Mouse (Mus musculus): Measurements from ENCODE around the gene Ppp6r3. TPM values are rescaled to one million over a fixed set of nuclear protein-coding genes. Genes with fewer than 3 reads are reported as not detected.
A peak's percentile ranks its signal among the peaks of the same experiment; 100 is the strongest.
"Not testable (repeated sequence)": the region's sequence is repeated elsewhere in the genome, so short reads cannot be mapped to it uniquely, and the experiment has no call there.

Ppp6r3 gene
- polyA plus RNA-seq, 1 experiment = 171 TPM

GRCm38 (mm10) chr19:3593379-3594055 lies 18.0 kb upstream of the Ppp6r3 start:
- H3K4me3 ChIP-seq (ENCODE audit: low read depth, low read length) = no peak overlapping the region
- no peaks in the 10 kb centered on the region for H3K9me3 ChIP-seq (replicated peaks; ENCODE audit: control insufficient read depth, insufficient read depth, low read length, poor library complexity, severe bottlenecking)
- no peaks in the 10 kb centered on the region for H3K27me3 ChIP-seq (ENCODE audit: control insufficient read depth, insufficient read depth, low read length, poor library complexity, severe bottlenecking)
- TF ChIP-seq EP300 (IDR thresholded peaks at IDR 0.05; ENCODE audit: insufficient read depth, low read depth, low read length) (no peak), POLR2A (IDR thresholded peaks at IDR 0.05; ENCODE audit: insufficient read depth, low read length) (no peak), CTCF (IDR thresholded peaks at IDR 0.05; ENCODE audit: low read depth, low read length) (no peak)
- no peak overlapping the region for H3K9ac ChIP-seq (ENCODE audit: low read depth, poor library complexity, severe bottlenecking)
- H3K4me1 ChIP-seq (ENCODE audit: control insufficient read depth, insufficient read depth, low read length) = no peaks in the 10 kb centered on the region
- 0 out of 2 replicates have a peak, but pooled peaks cover 3% of the 10 kb centered on the region for H3K36me3 ChIP-seq (ENCODE audit: control insufficient read depth, insufficient read depth, low read length, poor library complexity, severe bottlenecking)
- H3K27ac ChIP-seq (ENCODE audit: insufficient read depth, low read length) = no peak overlapping the region

- Histone ChIP-seq H3K9me3 (replicated peaks; ENCODE audit: control insufficient read depth, insufficient read depth, low read length, poor library complexity, severe bottlenecking) (no peaks in the 10 kb centered on the region), H3K4me1 (ENCODE audit: control insufficient read depth, insufficient read depth, low read length) (no peaks in the 10 kb centered on the region), H3K36me3 (ENCODE audit: control insufficient read depth, insufficient read depth, low read length, poor library complexity, severe bottlenecking) (0 out of 2 replicates have a peak, but pooled peaks cover 3% of the 10 kb centered on the region), H3K27ac (ENCODE audit: insufficient read depth, low read length) (no peak overlapping the region), H3K9ac (ENCODE audit: low read depth, poor library complexity, severe bottlenecking) (no peak overlapping the region), H3K4me3 (ENCODE audit: low read depth, low read length) (no peak overlapping the region), H3K27me3 (ENCODE audit: control insufficient read depth, insufficient read depth, low read length, poor library complexity, severe bottlenecking) (no peaks in the 10 kb centered on the region)
- TF ChIP-seq CTCF (IDR thresholded peaks at IDR 0.05; ENCODE audit: low read depth, low read length) (no peak), POLR2A (IDR thresholded peaks at IDR 0.05; ENCODE audit: insufficient read depth, low read length) (no peak), EP300 (IDR thresholded peaks at IDR 0.05; ENCODE audit: insufficient read depth, low read depth, low read length) (no peak)
Observed at GRCm38 (mm10) chr19:3589968-3590367, 14.4 kb upstream of the Ppp6r3 start.

GRCm38 (mm10) chr19:3589547-3589946 lies 14.0 kb upstream of the Ppp6r3 start:
- Histone ChIP-seq H3K36me3 (ENCODE audit: control insufficient read depth, insufficient read depth, low read length, poor library complexity, severe bottlenecking) (0 out of 2 replicates have a peak, but pooled peaks cover 3% of the 10 kb centered on the region), H3K27me3 (ENCODE audit: control insufficient read depth, insufficient read depth, low read length, poor library complexity, severe bottlenecking) (no peaks in the 10 kb centered on the region), H3K9ac (ENCODE audit: low read depth, poor library complexity, severe bottlenecking) (no peak overlapping the region), H3K4me3 (ENCODE audit: low read depth, low read length) (no peak overlapping the region), H3K27ac (ENCODE audit: insufficient read depth, low read length) (no peak overlapping the region), H3K9me3 (replicated peaks; ENCODE audit: control insufficient read depth, insufficient read depth, low read length, poor library complexity, severe bottlenecking) (no peaks in the 10 kb centered on the region), H3K4me1 (ENCODE audit: control insufficient read depth, insufficient read depth, low read length) (no peaks in the 10 kb centered on the region)
- TF ChIP-seq EP300 (IDR thresholded peaks at IDR 0.05; ENCODE audit: insufficient read depth, low read depth, low read length) = no peak
- TF ChIP-seq CTCF (IDR thresholded peaks at IDR 0.05; ENCODE audit: low read depth, low read length) = no peak
- no peak for TF ChIP-seq POLR2A (IDR thresholded peaks at IDR 0.05; ENCODE audit: insufficient read depth, low read length)

DNA sequence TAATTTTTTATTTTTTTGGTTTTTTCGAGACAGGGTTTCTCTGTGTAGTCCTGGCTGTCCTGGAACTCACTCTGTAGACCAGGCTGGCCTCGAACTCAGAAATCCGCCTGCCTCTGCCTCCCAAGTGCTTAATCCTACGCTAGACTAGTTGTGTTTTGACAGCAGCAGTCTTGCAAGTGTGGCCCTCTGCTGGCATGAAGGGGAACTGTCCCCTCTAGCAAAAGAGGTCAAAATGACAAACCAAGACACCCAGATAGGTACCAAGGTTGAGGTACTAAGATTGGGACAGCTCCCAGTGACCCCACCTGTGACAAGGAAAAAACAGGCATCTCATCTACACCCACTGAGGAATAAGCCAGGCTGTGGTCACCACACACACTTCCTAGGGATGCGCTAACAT lies 12.2 kb upstream of the Ppp6r3 start:
- H3K9ac ChIP-seq (ENCODE audit: low read depth, poor library complexity, severe bottlenecking); H3K4me3 ChIP-seq (ENCODE audit: low read depth, low read length); H3K27ac ChIP-seq (ENCODE audit: insufficient read depth, low read length); H3K36me3 ChIP-seq (ENCODE audit: control insufficient read depth, insufficient read depth, low read length, poor library complexity, severe bottlenecking); H3K9me3 ChIP-seq (replicated peaks; ENCODE audit: control insufficient read depth, insufficient read depth, low read length, poor library complexity, severe bottlenecking); H3K27me3 ChIP-seq (ENCODE audit: control insufficient read depth, insufficient read depth, low read length, poor library complexity, severe bottlenecking); H3K4me1 ChIP-seq (ENCODE audit: control insufficient read depth, insufficient read depth, low read length): not testable (repeated sequence)
- peak; percentile 59 for TF ChIP-seq CTCF (IDR thresholded peaks at IDR 0.05; ENCODE audit: low read depth, low read length)

DNA sequence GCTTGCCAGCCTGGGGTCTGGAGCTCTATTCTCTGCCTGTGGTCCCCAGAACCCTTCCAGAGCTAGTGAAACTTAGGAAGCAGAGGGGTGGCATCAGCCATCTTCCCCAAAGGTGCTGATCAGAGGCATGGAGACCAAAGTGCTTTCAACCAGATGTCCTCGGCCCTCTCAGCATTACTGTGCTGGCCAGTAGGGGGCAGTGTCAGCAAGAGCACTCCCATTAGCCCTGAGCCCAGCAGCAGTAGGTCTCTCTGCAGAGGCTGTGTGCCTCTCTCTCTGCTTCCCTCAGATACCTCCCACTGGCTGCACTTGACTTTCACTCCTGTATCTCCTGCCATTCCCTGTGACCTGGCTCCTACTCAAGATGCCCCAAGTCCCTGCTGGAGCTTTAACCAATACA lies 11.0 kb upstream of the Ppp6r3 start:
- no peaks in the 10 kb centered on the region for H3K9me3 ChIP-seq (replicated peaks; ENCODE audit: control insufficient read depth, insufficient read depth, low read length, poor library complexity, severe bottlenecking)
- H3K36me3 ChIP-seq (ENCODE audit: control insufficient read depth, insufficient read depth, low read length, poor library complexity, severe bottlenecking) = 0 out of 2 replicates have a peak, but pooled peaks cover 2% of the 10 kb centered on the region
- H3K27ac ChIP-seq (ENCODE audit: insufficient read depth, low read length) = no peak overlapping the region
- H3K27me3 ChIP-seq (ENCODE audit: control insufficient read depth, insufficient read depth, low read length, poor library complexity, severe bottlenecking) = no peaks in the 10 kb centered on the region
- H3K9ac ChIP-seq (ENCODE audit: low read depth, poor library complexity, severe bottlenecking) = no peak overlapping the region
- H3K4me3 ChIP-seq (ENCODE audit: low read depth, low read length) = no peak overlapping the region
- TF ChIP-seq POLR2A (IDR thresholded peaks at IDR 0.05; ENCODE audit: insufficient read depth, low read length) (no peak), EP300 (IDR thresholded peaks at IDR 0.05; ENCODE audit: insufficient read depth, low read depth, low read length) (no peak), CTCF (IDR thresholded peaks at IDR 0.05; ENCODE audit: low read depth, low read length) (peak; percentile 98)
- no peaks in the 10 kb centered on the region for H3K4me1 ChIP-seq (ENCODE audit: control insufficient read depth, insufficient read depth, low read length)

DNA sequence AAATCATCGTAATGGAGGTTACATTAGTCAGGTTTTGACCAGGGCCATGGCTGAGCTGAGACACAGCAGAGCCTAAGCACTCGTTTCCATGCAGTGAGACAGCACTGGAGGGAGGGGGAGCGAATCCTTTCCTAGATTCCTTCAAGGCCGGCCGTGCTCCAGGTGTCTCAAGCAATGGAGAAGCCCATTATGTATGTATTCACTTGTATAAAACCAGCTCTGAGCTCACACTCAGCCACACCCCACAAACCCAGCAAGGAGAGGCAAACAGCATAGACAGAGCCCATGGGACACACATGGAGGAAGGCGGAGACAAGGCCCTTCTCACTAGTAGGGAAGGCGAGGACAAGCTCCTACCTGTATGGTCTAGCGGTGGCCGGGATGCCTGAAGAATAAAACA lies 10.5 kb upstream of the Ppp6r3 start:
- Histone ChIP-seq H3K9ac (ENCODE audit: low read depth, poor library complexity, severe bottlenecking) (no peak overlapping the region), H3K4me3 (ENCODE audit: low read depth, low read length) (no peak overlapping the region), H3K36me3 (ENCODE audit: control insufficient read depth, insufficient read depth, low read length, poor library complexity, severe bottlenecking) (no peaks in the 10 kb centered on the region), H3K4me1 (ENCODE audit: control insufficient read depth, insufficient read depth, low read length) (no peaks in the 10 kb centered on the region), H3K27me3 (ENCODE audit: control insufficient read depth, insufficient read depth, low read length, poor library complexity, severe bottlenecking) (no peaks in the 10 kb centered on the region), H3K9me3 (replicated peaks; ENCODE audit: control insufficient read depth, insufficient read depth, low read length, poor library complexity, severe bottlenecking) (no peaks in the 10 kb centered on the region), H3K27ac (ENCODE audit: insufficient read depth, low read length) (no peak overlapping the region)
- no peak for TF ChIP-seq EP300 (IDR thresholded peaks at IDR 0.05; ENCODE audit: insufficient read depth, low read depth, low read length)
- no peak for TF ChIP-seq CTCF (IDR thresholded peaks at IDR 0.05; ENCODE audit: low read depth, low read length)
- TF ChIP-seq POLR2A (IDR thresholded peaks at IDR 0.05; ENCODE audit: insufficient read depth, low read length) = no peak

All from ES-Bruce4 (cell line).